Mouse (Mus musculus): ENCODE data around the gene Cmc2.

DNA sequence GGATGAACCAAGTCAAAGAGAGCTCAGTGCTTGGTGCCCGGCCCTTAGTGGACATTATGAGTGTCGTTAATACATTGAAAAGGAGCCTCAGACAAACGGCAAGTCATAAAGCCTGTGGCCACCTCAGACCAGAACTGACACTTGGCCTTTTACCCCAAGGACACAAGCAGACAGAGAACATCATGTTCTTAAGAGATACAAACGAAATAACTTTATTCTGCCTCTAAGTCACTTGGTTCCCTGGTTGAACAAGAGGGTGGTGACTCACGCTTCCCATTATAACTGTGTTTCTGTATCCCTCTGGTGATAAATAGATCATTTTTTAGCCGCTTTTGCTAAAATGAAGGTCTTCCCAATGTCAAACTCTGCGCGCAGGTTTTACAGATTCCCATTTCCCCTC, 47.3 kb downstream of the Cmc2 start:
- no peak for TF ChIP-seq POLR2A (IDR thresholded peaks at IDR 0.05; ENCODE audit: insufficient read depth, low read depth, low read length)
- no peak for TF ChIP-seq CTCF (IDR thresholded peaks at IDR 0.05)
- no peak for TF ChIP-seq EP300 (IDR thresholded peaks at IDR 0.05; ENCODE audit: insufficient read depth, low read depth, low read length)
